Mouse (Mus musculus) stomach, postnatal 0 days (tissue): ENCODE data around the gene Kdm5d. TPM values are rescaled to one million over a fixed set of nuclear protein-coding genes. Genes with fewer than 3 reads are reported as not detected.

Experiments used
- ATAC-seq: fragments of 200-750 bp; cut with Nextera tagmentation; 2 replicates; pipeline ENCODE4 v1.8.0; 2017; ENCODE audit not compliant: low FRiP score, low TSS enrichment
- DNase-seq: peaks from one replicate; pipeline ENCODE4 v3.0.0-alpha.2; 2016; ENCODE audit warnings: low spot score
- H3K27ac ChIP-seq: fragments of 300-500 bp; sonication (generic); replicated peaks from 2 replicates; pipeline ENCODE4 v1.5.1; 2014; ENCODE audit warnings: mild to moderate bottlenecking, control low read depth
- H3K27me3 ChIP-seq: fragments of 300-500 bp; sonication (generic); 2 replicates; pipeline ENCODE4 v1.6.1; 2014; ENCODE audit warnings: low read length; ENCODE audit not compliant: control insufficient read depth, insufficient read depth
- H3K36me3 ChIP-seq: fragments of 300-500 bp; sonication (generic); 2 replicates; pipeline ENCODE4 v1.6.1; 2014; ENCODE audit warnings: low read length, mixed read lengths; ENCODE audit not compliant: control insufficient read depth, insufficient read depth
- H3K4me1 ChIP-seq: fragments of 300-500 bp; sonication (generic); replicated peaks from 2 replicates; pipeline ENCODE4 v1.6.1; 2014; ENCODE audit warnings: antibody characterized with exemption; ENCODE audit not compliant: control insufficient read depth, insufficient read depth
- H3K4me2 ChIP-seq: fragments of 300-500 bp; sonication (generic); replicated peaks from 2 replicates; pipeline ENCODE4 v1.6.1; 2014; ENCODE audit warnings: low read depth, mild to moderate bottlenecking, control low read depth, moderate library complexity
- H3K4me3 ChIP-seq: fragments of 300-500 bp; sonication (generic); 2 replicates; pipeline ENCODE4 v1.5.1; 2014; ENCODE audit warnings: low read depth, low read length, control low read depth
- H3K9ac ChIP-seq: fragments of 300-500 bp; sonication (generic); 2 replicates; pipeline ENCODE4 v1.6.1; 2014; ENCODE audit warnings: mild to moderate bottlenecking, low read length, control low read depth, mixed read lengths
- H3K9me3 ChIP-seq: fragments of 300-500 bp; sonication (generic); 2 replicates; pipeline ENCODE4 v1.6.1; 2016; ENCODE audit warnings: low read length; ENCODE audit not compliant: control insufficient read depth
- CTCF ChIP-seq: IDR thresholded peaks from 2 replicates; pipeline ENCODE4 v1.5.1; 2016; ENCODE audit warnings: antibody characterized with exemption, low read depth, mild to moderate bottlenecking, moderate library complexity
- EP300 ChIP-seq: optimal IDR thresholded peaks from 2 replicates; pipeline ENCODE3; 2016; ENCODE audit warnings: antibody characterized with exemption
- WGBS: fragments of 180-500 bp; shearing (Covaris S2); extraction: QIAGEN DNeasy Blood & Tissue Kit; methylation state at CpG from one replicate; pipeline ENCODE4 v1.1.7; 2014; 5-methylcytosine and 5-hydroxymethylcytosine counted together
- microRNA-seq: library from miRNA; unstranded; fragments of <30 nt; microRNA quantifications from one replicate; pipeline ENCODE4, GENCODE M21; 2016
- polyA plus RNA-seq: library from polyadenylated mRNA; unstranded; fragments of >200 nt; fragmentation: Nextera tagmentation; extraction: Ambion mirVana; gene quantifications from 2 replicates; pipeline ENCODE4 v1.2.1, GENCODE M21; 2015

The Kdm5d gene
- not detected in 2 replicates for polyA plus RNA-seq

- H3K9ac ChIP-seq: peak within 1 kb of the TSS; percentile 45; the same call in 1 of the 2 replicates
- no peaks in the 10 kb centered on the region for H3K27me3 ChIP-seq
- WGBS: 4% methylated on average over 33 of the region's 34 CpGs
- peak within 1 kb of the TSS; percentile 17; the same call in 1 of the 2 replicates for H3K4me2 ChIP-seq
- no peak within 1 kb of the TSS for H3K27ac ChIP-seq
- peak within 1 kb of the TSS; percentile 39 for H3K4me3 ChIP-seq
- DNase-seq (peak; percentile 52), ATAC-seq (no peak)
- no peaks in the 10 kb centered on the region for H3K36me3 ChIP-seq
- H3K4me1 ChIP-seq: no peaks in the 10 kb centered on the region
- H3K9me3 ChIP-seq: no peaks in the 10 kb centered on the region
- TF ChIP-seq EP300 (no peak), CTCF (no peak)
Measured at GRCm38 (mm10) chrY:897393-898227, at the start of gene Kdm5d. Gene Kdm5d (plus strand): TSS chrY:897788.

DNA sequence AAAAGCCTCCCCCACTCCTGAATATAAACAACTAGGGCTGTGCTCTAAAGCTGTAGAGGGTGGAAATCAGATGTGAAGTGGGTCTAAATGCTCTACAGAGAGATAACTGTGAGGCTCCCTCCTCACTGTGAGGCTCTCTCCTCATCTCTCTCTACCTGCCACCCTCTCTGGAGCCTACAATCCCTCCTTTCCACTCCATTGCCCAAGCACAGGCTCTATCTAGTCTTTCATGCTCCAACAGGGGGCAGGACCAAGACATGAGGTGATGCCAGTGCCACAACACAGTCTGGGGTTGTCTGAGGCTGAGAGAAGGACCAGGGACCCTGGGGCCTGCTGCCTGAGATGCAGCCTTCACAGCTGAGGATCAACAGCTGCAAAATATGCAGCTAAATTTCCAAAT, 25.2 kb upstream of the Kdm5d start:
- Histone ChIP-seq H3K36me3 (no peaks in the 10 kb centered on the region), H3K27me3 (no peaks in the 10 kb centered on the region), H3K27ac (no peak overlapping the region), H3K4me3 (no peak overlapping the region), H3K9me3 (no peaks in the 10 kb centered on the region), H3K4me1 (no peaks in the 10 kb centered on the region), H3K4me2 (no peak overlapping the region), H3K9ac (no peak overlapping the region)
- ATAC-seq (no peak), DNase-seq (no peak)
- TF ChIP-seq CTCF: no peak
- no peak for TF ChIP-seq EP300

- no peaks in the 10 kb centered on the region for H3K9me3 ChIP-seq
- H3K27ac ChIP-seq: no peak overlapping the region
- WGBS: 27% methylated on average over 18 of the region's 18 CpGs
- no peak overlapping the region for H3K9ac ChIP-seq
- DNase-seq (peak; percentile 11), ATAC-seq (no peak)
- H3K27me3 ChIP-seq: no peaks in the 10 kb centered on the region
- H3K4me1 ChIP-seq: no peaks in the 10 kb centered on the region
- H3K4me3 ChIP-seq: no peak overlapping the region
- H3K36me3 ChIP-seq: no peaks in the 10 kb centered on the region
- TF ChIP-seq CTCF: no peak
- no peak for TF ChIP-seq EP300
- no peak overlapping the region for H3K4me2 ChIP-seq
Measured at GRCm38 (mm10) chrY:872855-873549, 24.6 kb upstream of the Kdm5d start.

Small RNA genes lying within 50 kb of the gene (microRNA-seq; reads per million reads assigned to microRNA genes)
- not detected for gene Gm47281

Other genes with a start within 250 kb of the Kdm5d start
- gene Zfy1, start 100.4 kb upstream of the Kdm5d start, polyA plus RNA-seq: not detected in 2 replicates
- not detected in 2 replicates for gene Uba1y, start 79.1 kb upstream of the Kdm5d start, polyA plus RNA-seq
- gene Eif2s3y, start 112.8 kb downstream of the Kdm5d start, polyA plus RNA-seq: not detected in 2 replicates